Mouse (Mus musculus) liver, embryonic 15.5 days (tissue): ENCODE data around the gene Col6a2. TPM values are rescaled to one million over a fixed set of nuclear protein-coding genes. Genes with fewer than 3 reads are reported as not detected.
A peak's percentile ranks its signal among the peaks of the same experiment; 100 is the strongest.

ENCODE experiments used
- ATAC-seq: fragments of 200-750 bp; cut with Nextera tagmentation; 2 replicates; pipeline ENCODE4 v1.8.0; 2017; ENCODE audit warnings: moderate number of reproducible peaks, mild to moderate bottlenecking, moderate library complexity; ENCODE audit not compliant: insufficient read depth
- H3K27ac ChIP-seq: fragments of 300-500 bp; sonication (generic); replicated peaks from 2 replicates; pipeline ENCODE4 v1.5.1; 2015; ENCODE audit warnings: mild to moderate bottlenecking, inconsistent platforms
- H3K27me3 ChIP-seq: fragments of 300-500 bp; sonication (generic); 2 replicates; pipeline ENCODE4 v1.6.1; 2015; ENCODE audit warnings: mild to moderate bottlenecking, inconsistent platforms
- H3K36me3 ChIP-seq: fragments of 300-500 bp; sonication (generic); replicated peaks from 2 replicates; pipeline ENCODE4 v1.6.1; 2015; ENCODE audit warnings: moderate library complexity, mild to moderate bottlenecking, inconsistent platforms
- H3K4me1 ChIP-seq: fragments of 300-500 bp; sonication (generic); replicated peaks from 2 replicates; pipeline ENCODE4 v1.6.1; 2015; ENCODE audit warnings: inconsistent platforms
- H3K4me2 ChIP-seq: fragments of 300-500 bp; sonication (generic); 2 replicates; pipeline ENCODE4 v1.6.1; 2015; ENCODE audit warnings: moderate library complexity, mild to moderate bottlenecking, inconsistent platforms
- H3K4me3 ChIP-seq: fragments of 300-500 bp; sonication (generic); replicated peaks from 2 replicates; pipeline ENCODE4 v1.5.1; 2015; ENCODE audit warnings: mild to moderate bottlenecking, inconsistent platforms
- H3K9ac ChIP-seq: fragments of 300-500 bp; sonication (generic); 2 replicates; pipeline ENCODE4 v1.6.1; 2015; ENCODE audit warnings: moderate library complexity, mild to moderate bottlenecking, inconsistent platforms
- H3K9me3 ChIP-seq: fragments of 300-500 bp; sonication (generic); replicated peaks from 2 replicates; pipeline ENCODE4 v1.6.1; 2016; ENCODE audit warnings: inconsistent platforms
- WGBS: fragments of 180-500 bp; shearing (Covaris S2); methylation state at CpG from one replicate; pipeline ENCODE4 v1.1.7; 2015; ENCODE audit warnings: mixed read lengths; ENCODE audit not compliant: insufficient replicate concordance; 5-methylcytosine and 5-hydroxymethylcytosine counted together
- polyA plus RNA-seq: library from polyadenylated mRNA; unstranded; fragments of >200 nt; fragmentation: Nextera tagmentation; extraction: Ambion mirVana; gene quantifications from 2 replicates; pipeline ENCODE4 v1.2.1, GENCODE M21; 2015

Col6a2 gene
- polyA plus RNA-seq, 1 experiment from 2014 or later, result 9.8 TPM

DNA sequence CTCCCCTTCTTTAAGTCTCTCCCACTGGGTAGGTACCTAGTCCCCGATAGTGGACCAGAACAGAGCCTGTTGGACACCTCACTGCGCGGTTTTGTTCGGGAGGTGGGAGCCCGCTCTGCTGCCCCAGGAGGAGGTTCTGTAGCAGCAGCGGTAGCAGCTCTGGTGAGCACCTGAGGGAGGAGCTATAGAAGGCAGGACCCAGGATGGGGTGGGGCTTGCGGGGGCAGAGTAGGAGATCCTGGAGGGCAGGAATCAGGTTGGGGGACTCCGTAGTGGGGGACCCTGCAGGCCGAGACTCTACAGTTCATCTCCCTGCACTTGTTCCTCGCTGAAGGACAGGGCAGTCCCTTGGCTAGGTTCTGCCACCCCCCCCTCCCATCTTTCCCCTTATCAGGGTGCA is 39.3 kb downstream of the Col6a2 start:
- peaks cover 4% of the 10 kb centered on the region; the same call in 1 of the 2 replicates for H3K36me3 ChIP-seq
- H3K4me1 ChIP-seq, result no peaks in the 10 kb centered on the region
- H3K4me2 ChIP-seq, result no peak overlapping the region
- H3K27me3 ChIP-seq, result no peaks in the 10 kb centered on the region
- no peaks in the 10 kb centered on the region for H3K9me3 ChIP-seq
- 20% methylated on average over 10 of the region's 10 CpGs for WGBS
- no peak overlapping the region for H3K4me3 ChIP-seq
- no peak for ATAC-seq
- no peak overlapping the region for H3K9ac ChIP-seq
- no peak overlapping the region for H3K27ac ChIP-seq

DNA sequence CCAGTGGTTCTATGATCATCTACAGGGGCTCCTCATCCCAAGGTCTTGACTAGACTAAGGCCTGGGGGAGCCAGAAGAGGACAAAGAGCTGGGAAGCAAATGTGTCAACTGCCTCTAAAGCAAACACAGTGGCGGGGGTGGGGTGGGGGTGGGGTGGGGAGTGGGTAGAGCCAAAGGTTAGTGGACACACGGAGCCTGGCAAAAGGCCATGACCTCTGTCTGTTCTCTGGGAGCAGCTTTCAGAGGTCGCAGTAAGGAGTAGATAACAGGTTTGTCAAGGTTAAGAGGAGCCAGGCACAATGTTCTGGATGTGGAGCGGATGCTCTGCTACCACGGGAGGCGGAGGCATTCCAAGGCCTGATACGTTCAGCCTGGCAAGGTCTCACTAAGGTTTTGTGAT is 46.5 kb downstream of the Col6a2 start:
- peak overlapping the region; percentile 78 for H3K27ac ChIP-seq
- H3K4me2 ChIP-seq, result peak overlapping the region; percentile 48
- H3K4me1 ChIP-seq, result peaks cover 3% of the 10 kb centered on the region
- WGBS, result 60% methylated on average over 7 of the region's 7 CpGs
- peak; percentile 41 for ATAC-seq
- no peak overlapping the region for H3K4me3 ChIP-seq
- no peaks in the 10 kb centered on the region for H3K9me3 ChIP-seq
- H3K27me3 ChIP-seq, result no peaks in the 10 kb centered on the region
- no peak overlapping the region for H3K9ac ChIP-seq
- H3K36me3 ChIP-seq, result no peaks in the 10 kb centered on the region

DNA sequence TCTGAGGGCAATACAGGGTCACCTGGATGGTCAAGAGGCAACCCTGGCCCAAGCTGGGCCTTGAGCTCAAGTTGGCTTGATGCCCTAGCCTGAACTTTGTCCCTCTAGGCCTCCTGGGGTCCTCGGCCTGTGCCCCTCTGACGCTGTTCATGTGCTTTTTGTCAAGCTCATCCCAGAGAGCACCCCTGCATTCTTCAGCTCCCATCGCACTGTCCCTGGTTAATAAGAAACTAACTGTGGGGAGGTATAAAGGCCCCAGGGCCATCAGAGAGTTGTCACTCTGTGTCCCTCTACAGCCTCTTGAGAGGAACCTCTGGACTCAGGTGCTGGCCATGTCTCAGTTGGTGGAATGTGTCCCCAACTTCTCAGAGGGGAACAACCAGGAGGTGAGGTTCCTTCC is 48.1 kb downstream of the Col6a2 start, which contains the start of gene Ftcd:
TSS of gene Ftcd (plus strand) at position 275 of the 400 bp plus-strand sequence.
- no peaks in the 10 kb centered on the region for H3K36me3 ChIP-seq
- 72% methylated on average over 3 of the region's 3 CpGs for WGBS
- H3K4me1 ChIP-seq, result peaks cover 3% of the 10 kb centered on the region
- H3K27me3 ChIP-seq, result no peaks in the 10 kb centered on the region
- H3K9me3 ChIP-seq, result no peaks in the 10 kb centered on the region
- ATAC-seq, result peak; percentile 69
- H3K4me3 ChIP-seq, result peak within 1 kb of the TSS; percentile 22; the same call in 1 of the 2 replicates
- no peak within 1 kb of the TSS for H3K9ac ChIP-seq
- peak within 1 kb of the TSS; percentile 78 for H3K27ac ChIP-seq
- H3K4me2 ChIP-seq, result peak within 1 kb of the TSS; percentile 48

DNA sequence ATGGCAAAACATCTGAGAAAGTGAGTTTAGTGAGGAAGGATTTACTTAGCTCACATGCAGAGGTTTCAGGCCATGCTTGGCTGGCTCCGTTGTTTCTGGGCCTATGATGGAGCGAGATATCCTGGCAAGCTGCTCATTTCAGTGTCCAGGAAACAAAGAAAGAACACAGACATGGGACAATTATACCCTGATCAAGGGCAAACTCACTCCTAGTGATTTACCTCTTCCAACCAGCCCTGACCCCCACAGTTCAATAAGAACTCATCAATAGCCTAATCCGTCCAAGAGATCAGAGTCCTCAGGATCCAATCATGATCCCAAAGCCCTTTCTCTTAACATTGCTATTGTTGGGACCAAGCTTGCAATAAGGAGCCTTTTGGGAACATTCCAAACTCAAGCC is 51.3 kb downstream of the Col6a2 start:
- no peaks in the 10 kb centered on the region for H3K36me3 ChIP-seq
- no peak overlapping the region for H3K9ac ChIP-seq
- H3K4me3 ChIP-seq, result no peak overlapping the region
- 64% methylated on average over 3 of the region's 3 CpGs for WGBS
- peaks cover 3% of the 10 kb centered on the region for H3K4me1 ChIP-seq
- ATAC-seq, result no peak
- no peak overlapping the region for H3K27ac ChIP-seq
- H3K4me2 ChIP-seq, result no peak overlapping the region
- H3K9me3 ChIP-seq, result no peaks in the 10 kb centered on the region
- no peaks in the 10 kb centered on the region for H3K27me3 ChIP-seq

DNA sequence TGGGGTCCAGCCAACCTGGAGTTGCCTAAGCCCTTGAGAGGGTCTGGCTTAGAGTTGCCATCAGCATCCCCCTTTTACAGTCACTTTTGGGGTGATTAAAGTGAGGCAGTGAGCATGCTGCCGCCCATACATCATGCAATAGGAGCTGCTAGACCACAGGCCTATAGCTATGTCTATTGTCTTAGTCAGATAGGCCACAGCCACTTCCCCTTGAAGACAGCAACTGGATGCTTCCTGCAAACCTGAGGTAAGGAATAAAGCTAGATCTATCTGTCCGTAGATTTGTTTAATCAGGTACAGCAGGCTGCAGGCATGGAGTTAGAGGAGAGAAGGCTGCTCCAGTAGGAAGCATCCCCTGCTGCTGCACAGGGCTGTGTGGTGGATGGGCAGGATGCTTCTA is 52.4 kb downstream of the Col6a2 start:
- Histone ChIP-seq H3K36me3 (no peaks in the 10 kb centered on the region), H3K9me3 (no peaks in the 10 kb centered on the region), H3K9ac (no peak overlapping the region), H3K4me1 (peaks cover 3% of the 10 kb centered on the region), H3K4me3 (no peak overlapping the region), H3K4me2 (no peak overlapping the region), H3K27me3 (no peaks in the 10 kb centered on the region), H3K27ac (no peak overlapping the region)
- 11% methylated on average over 2 of the region's 2 CpGs for WGBS
- ATAC-seq, result no peak

DNA sequence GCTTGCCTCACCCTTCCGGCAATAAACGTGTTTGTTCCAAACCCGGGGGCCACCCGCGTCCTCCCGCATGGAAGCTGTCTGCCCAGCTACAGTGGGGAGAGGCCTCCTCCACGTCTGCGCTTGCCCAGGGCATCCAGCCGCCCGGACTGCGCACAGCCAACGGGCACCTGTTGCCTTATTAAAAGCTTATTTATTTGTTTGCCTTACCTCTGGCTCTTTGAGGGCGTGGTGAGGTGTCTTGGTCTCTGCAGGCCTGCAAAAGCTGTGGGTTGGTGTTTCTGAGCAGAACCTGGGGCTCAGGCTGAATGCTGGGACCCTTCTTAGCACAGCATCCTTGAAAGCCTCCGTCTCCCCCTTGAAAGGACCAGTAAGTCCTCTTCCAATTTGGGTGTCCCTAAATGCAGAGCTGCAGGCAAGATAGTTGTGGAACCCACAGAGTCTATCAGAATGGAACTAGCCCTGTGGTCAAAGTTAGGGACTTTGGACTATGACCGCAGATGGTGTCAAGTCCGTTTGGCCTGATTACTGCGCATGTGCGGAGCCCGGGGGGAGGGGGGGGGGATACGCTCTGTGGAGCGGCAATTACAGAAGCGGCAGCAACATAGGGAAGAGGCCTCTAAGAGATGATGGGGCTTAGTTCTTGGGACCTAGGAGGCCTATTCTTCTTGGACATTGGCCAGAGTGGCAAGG is 53.3 kb downstream of the Col6a2 start:
- peaks cover 3% of the 10 kb centered on the region for H3K4me1 ChIP-seq
- WGBS, result 82% methylated on average over 22 of the region's 22 CpGs
- no peaks in the 10 kb centered on the region for H3K36me3 ChIP-seq
- no peaks in the 10 kb centered on the region for H3K27me3 ChIP-seq
- H3K4me3 ChIP-seq, result no peak overlapping the region
- no peak overlapping the region for H3K27ac ChIP-seq
- no peaks in the 10 kb centered on the region for H3K9me3 ChIP-seq
- H3K4me2 ChIP-seq, result no peak overlapping the region
- no peak overlapping the region for H3K9ac ChIP-seq
- ATAC-seq, result no peak

DNA sequence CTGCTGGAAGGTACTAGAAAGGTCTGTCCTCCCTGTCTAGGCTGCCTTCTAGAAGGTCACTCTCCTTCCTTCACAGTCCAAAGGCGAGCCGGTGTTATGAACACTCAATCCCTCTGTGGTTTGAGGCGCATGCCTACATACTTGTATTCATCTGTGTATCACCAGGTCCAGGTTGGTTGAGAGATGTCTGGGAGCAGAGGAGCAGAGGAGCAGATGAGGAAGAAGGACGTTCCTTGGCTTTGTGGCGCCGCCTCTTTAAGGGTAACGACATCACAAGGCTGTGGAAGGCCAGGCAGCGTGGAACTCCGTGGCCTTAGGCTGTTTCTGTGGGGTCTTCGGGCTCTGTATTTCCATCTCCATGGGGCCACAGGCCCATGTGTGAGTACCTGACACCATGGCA is 61.5 kb downstream of the Col6a2 start, which contains the start of gene Spatc1l:
TSS of gene Spatc1l (plus strand) at position 301 of the 400 bp plus-strand sequence.
- no peaks in the 10 kb centered on the region for H3K36me3 ChIP-seq
- no peak within 1 kb of the TSS for H3K4me2 ChIP-seq
- ATAC-seq, result no peak
- no peaks in the 10 kb centered on the region for H3K27me3 ChIP-seq
- H3K27ac ChIP-seq, result no peak within 1 kb of the TSS
- H3K4me1 ChIP-seq, result no peaks in the 10 kb centered on the region
- no peak within 1 kb of the TSS for H3K9ac ChIP-seq
- 71% methylated on average over 10 of the region's 10 CpGs for WGBS
- H3K4me3 ChIP-seq, result no peak within 1 kb of the TSS
- no peaks in the 10 kb centered on the region for H3K9me3 ChIP-seq

DNA sequence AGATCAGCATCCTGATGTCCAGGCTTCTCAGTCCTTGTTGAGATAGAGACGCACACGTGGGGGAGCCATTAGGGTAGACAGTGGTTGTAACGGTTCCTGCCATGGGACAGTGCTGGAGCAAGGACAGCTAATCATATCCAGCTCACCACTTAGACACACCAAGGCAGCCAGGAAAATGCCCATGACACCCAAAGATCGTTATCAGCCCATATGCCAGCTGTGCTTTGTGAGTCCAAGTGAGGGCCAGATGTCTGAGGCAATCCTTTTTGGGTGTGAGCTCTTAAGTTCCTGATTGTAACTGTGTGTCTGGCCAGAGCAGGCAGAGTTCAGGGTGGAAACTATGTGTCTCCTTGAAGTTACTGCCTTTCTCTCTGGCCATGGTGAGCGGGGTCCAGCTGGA is 69.4 kb downstream of the Col6a2 start:
- no peaks in the 10 kb centered on the region for H3K27me3 ChIP-seq
- peaks cover 54% of the 10 kb centered on the region for H3K36me3 ChIP-seq
- WGBS, result 78% methylated on average over 5 of the region's 5 CpGs
- no peak overlapping the region for H3K4me2 ChIP-seq
- H3K27ac ChIP-seq, result no peak overlapping the region
- no peak overlapping the region for H3K9ac ChIP-seq
- no peaks in the 10 kb centered on the region for H3K9me3 ChIP-seq
- no peak for ATAC-seq
- no peaks in the 10 kb centered on the region for H3K4me1 ChIP-seq
- no peak overlapping the region for H3K4me3 ChIP-seq

DNA sequence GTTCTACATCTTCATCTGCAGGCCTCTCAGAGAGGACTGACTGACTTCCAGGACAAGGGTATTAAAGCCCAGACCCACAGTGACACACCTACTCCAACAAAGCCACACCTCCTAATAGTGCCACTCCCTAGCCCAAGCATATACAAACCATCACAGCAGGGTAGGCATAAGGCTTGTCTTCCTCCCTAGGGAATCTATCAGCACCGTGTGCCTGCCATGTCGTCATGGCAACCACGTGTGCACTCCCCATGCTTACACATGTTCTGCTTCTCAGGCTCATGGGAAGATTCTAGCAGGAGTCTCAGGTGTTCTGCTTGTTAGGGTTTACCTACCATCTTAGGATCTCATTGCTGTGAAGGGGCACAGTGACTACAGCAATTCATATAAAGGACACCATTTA is 71.9 kb downstream of the Col6a2 start:
- H3K36me3 ChIP-seq, result peaks cover 70% of the 10 kb centered on the region
- no peak for ATAC-seq
- H3K4me1 ChIP-seq, result no peaks in the 10 kb centered on the region
- no peak overlapping the region for H3K9ac ChIP-seq
- no peak overlapping the region for H3K4me3 ChIP-seq
- no peak overlapping the region for H3K4me2 ChIP-seq
- no peak overlapping the region for H3K27ac ChIP-seq
- H3K9me3 ChIP-seq, result no peaks in the 10 kb centered on the region
- H3K27me3 ChIP-seq, result no peaks in the 10 kb centered on the region
- WGBS, result 84% methylated on average over 3 of the region's 3 CpGs

DNA sequence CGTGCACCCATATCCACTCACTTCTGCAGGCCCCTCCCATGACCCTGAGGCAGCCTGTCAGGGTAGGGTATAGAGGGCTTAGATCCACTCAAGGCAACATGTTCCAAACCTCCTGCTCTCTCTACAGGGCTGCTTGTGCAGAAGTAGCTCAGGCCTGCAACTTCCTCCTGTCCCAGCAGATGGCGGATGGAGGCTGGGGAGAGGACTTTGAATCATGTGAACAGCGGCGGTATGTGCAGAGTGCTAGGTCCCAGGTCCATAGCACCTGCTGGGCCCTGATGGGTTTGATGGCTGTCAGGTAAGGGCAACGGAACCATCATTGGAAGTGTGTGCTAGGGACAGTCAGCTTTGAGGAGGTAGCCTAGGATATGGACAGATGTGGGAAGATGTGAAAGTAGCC is 73.0 kb downstream of the Col6a2 start:
- H3K27me3 ChIP-seq, result no peaks in the 10 kb centered on the region
- no peak overlapping the region for H3K4me3 ChIP-seq
- peaks cover 81% of the 10 kb centered on the region for H3K36me3 ChIP-seq
- WGBS, result 72% methylated on average over 5 of the region's 5 CpGs
- no peak for ATAC-seq
- no peak overlapping the region for H3K4me2 ChIP-seq
- H3K9ac ChIP-seq, result no peak overlapping the region
- H3K9me3 ChIP-seq, result no peaks in the 10 kb centered on the region
- no peaks in the 10 kb centered on the region for H3K4me1 ChIP-seq
- H3K27ac ChIP-seq, result no peak overlapping the region

DNA sequence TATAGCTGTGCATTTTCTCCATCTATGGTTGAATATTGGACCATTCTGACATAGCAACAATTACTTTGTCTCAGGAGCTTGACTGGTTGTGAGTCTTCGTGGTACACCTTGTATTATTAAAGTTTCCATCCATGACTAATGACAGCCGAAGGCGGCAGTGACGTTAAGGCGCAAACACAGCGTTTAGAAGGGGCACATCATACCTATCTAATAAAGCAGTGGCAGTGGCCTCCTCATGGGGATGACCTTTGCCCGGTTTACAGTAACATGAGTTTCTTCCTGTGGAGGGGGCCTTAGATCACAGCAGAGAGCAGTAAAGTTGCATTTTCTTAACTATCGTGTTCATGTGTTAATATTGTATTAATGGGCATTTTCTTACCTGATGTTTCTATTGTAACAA is 75.2 kb downstream of the Col6a2 start:
- 79% methylated on average over 8 of the region's 8 CpGs for WGBS
- Histone ChIP-seq H3K9ac (no peak overlapping the region), H3K4me3 (no peak overlapping the region), H3K36me3 (peaks cover 90% of the 10 kb centered on the region), H3K4me1 (no peaks in the 10 kb centered on the region), H3K9me3 (no peaks in the 10 kb centered on the region), H3K4me2 (no peak overlapping the region), H3K27me3 (no peaks in the 10 kb centered on the region), H3K27ac (no peak overlapping the region)
- no peak for ATAC-seq

DNA sequence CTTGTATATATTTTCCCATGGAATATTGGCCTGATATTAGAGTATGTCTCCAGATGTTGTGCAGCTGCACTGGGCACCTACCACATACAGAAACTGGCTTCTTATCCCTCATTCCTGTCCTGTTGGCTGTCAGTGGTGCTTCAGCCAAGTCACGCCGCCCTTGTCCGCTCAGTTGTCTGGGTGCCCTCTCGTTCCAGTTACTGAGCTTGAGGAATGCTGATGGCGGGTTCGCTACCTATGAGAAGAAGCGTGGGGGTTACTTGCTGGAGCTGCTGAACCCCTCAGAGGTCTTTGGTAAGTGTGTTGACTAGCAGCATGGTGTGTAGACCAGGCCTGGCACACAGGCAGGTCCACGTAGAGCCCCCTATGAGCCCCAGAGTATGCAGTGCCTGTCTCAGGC is 76.9 kb downstream of the Col6a2 start:
- WGBS, result 85% methylated on average over 8 of the region's 8 CpGs
- peaks cover 90% of the 10 kb centered on the region for H3K36me3 ChIP-seq

More for the DNA sequence above, 76.9 kb downstream of the Col6a2 start:
- Histone ChIP-seq H3K9ac (no peak overlapping the region), H3K27ac (no peak overlapping the region), H3K9me3 (no peaks in the 10 kb centered on the region), H3K4me1 (no peaks in the 10 kb centered on the region), H3K27me3 (no peaks in the 10 kb centered on the region), H3K4me3 (no peak overlapping the region), H3K4me2 (no peak overlapping the region)
- ATAC-seq, result no peak
